Mouse (Mus musculus): ENCODE measurements around the gene Mlec. TPM values are rescaled to one million over a fixed set of nuclear protein-coding genes. Genes with fewer than 3 reads are reported as not detected.

Gene Mlec
- polyA plus RNA-seq, 1 experiment from 2014 or later: 36.6 TPM

DNA sequence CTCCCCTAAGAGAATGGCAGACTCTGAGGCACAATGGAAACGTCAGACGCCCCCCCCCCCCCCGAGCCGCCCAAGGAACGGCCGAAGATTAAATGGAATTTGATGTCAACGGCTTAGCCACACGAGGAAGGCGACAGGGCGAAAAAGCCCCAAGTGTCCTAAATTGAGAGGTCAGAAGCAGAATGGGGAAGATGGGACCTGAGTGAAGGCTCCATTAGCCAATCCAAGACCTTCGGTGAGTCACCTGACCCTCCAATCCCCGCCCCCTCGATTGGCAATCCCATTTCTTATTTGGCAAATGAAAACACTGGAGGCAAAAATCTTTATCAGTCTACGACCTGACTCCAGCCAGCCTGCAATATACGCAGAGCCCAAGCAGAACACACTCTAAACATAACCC, 26.7 kb upstream of the Mlec start:
- Histone ChIP-seq H3K36me3 (replicated peaks; ENCODE audit: control insufficient read depth, insufficient read depth, low read depth, low read length) (no peaks in the 10 kb centered on the region), H3K4me1 (ENCODE audit: control insufficient read depth, insufficient read depth, low read length) (no peaks in the 10 kb centered on the region), H3K4me3 (ENCODE audit: low read depth, low read length) (no peak overlapping the region), H3K27me3 (ENCODE audit: control insufficient read depth, insufficient read depth, low read length) (peaks cover 3% of the 10 kb centered on the region), H3K27ac (replicated peaks; ENCODE audit: low read depth, low read length) (no peak overlapping the region), H3K9ac (replicated peaks; ENCODE audit: low read length) (no peak overlapping the region), H3K9me3 (replicated peaks; ENCODE audit: control insufficient read depth, low read length) (no peaks in the 10 kb centered on the region), H3K4me2 (ENCODE audit: low read depth, low read length) (no peak overlapping the region)
- ATAC-seq (replicated peaks; ENCODE audit: insufficient number of reproducible peaks, low FRiP score, low TSS enrichment, low read depth) (no peak), DNase-seq (ENCODE audit: low spot score) (no peak)
- WGBS: 24% methylated on average over 15 of the region's 15 CpGs

DNA sequence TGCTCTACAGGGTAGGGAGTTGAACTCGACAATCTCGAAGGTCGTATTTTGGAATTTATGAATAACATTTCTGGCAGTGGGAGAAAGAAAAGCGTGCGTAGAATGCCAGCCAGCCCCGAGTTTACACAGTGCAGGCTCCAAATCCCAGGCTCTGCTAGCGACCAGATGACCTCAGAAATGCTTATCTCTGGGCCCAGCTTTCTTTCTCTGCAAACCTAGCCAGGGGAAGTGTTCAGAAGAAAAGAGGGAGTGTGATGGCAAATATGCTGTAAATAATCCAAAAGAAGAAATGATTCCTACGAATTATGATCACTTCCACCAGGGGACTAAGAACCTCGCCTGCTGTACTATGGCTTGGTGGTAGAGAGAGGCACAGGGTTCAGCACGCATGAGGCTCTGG, 25.5 kb upstream of the Mlec start:
- H3K36me3 ChIP-seq (replicated peaks; ENCODE audit: control insufficient read depth, insufficient read depth, low read depth, low read length): no peaks in the 10 kb centered on the region
- no peak for ATAC-seq (replicated peaks; ENCODE audit: insufficient number of reproducible peaks, low FRiP score, low TSS enrichment, low read depth)
- 79% methylated on average over 10 of the region's 10 CpGs for WGBS
- no peak overlapping the region for H3K4me2 ChIP-seq (ENCODE audit: low read depth, low read length)
- no peak overlapping the region for H3K27ac ChIP-seq (replicated peaks; ENCODE audit: low read depth, low read length)
- no peaks in the 10 kb centered on the region for H3K4me1 ChIP-seq (ENCODE audit: control insufficient read depth, insufficient read depth, low read length)
- no peak overlapping the region for H3K4me3 ChIP-seq (ENCODE audit: low read depth, low read length)
- H3K9me3 ChIP-seq (replicated peaks; ENCODE audit: control insufficient read depth, low read length): no peaks in the 10 kb centered on the region
- H3K27me3 ChIP-seq (ENCODE audit: control insufficient read depth, insufficient read depth, low read length): no peaks in the 10 kb centered on the region
- DNase-seq (ENCODE audit: low spot score): no peak
- H3K9ac ChIP-seq (replicated peaks; ENCODE audit: low read length): no peak overlapping the region

DNA sequence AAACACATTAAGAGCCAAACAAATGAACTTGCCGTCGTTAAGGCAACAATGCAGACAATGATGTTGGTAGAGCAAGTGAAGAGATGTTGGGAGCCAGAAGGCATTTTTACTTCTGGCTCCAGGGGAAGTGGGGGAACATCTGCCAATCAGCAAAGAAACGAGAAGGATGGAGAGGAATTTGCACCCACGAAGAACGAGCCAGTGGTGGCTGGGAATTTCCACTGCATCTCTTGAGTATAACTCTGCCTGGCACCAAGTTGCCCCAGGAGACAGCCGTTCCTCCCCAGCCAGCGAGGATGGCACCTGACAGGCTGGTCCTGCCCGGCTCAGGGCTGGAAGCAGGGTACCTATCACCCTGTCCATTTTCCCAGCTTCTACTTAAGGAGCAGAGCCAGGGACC, 24.9 kb upstream of the Mlec start:
- DNase-seq (ENCODE audit: low spot score): no peak
- no peaks in the 10 kb centered on the region for H3K36me3 ChIP-seq (replicated peaks; ENCODE audit: control insufficient read depth, insufficient read depth, low read depth, low read length)
- 82% methylated on average over 8 of the region's 8 CpGs for WGBS
- H3K4me1 ChIP-seq (ENCODE audit: control insufficient read depth, insufficient read depth, low read length): no peaks in the 10 kb centered on the region
- no peaks in the 10 kb centered on the region for H3K9me3 ChIP-seq (replicated peaks; ENCODE audit: control insufficient read depth, low read length)
- H3K4me3 ChIP-seq (ENCODE audit: low read depth, low read length): no peak overlapping the region
- no peak overlapping the region for H3K4me2 ChIP-seq (ENCODE audit: low read depth, low read length)
- no peak for ATAC-seq (replicated peaks; ENCODE audit: insufficient number of reproducible peaks, low FRiP score, low TSS enrichment, low read depth)
- H3K27me3 ChIP-seq (ENCODE audit: control insufficient read depth, insufficient read depth, low read length): no peaks in the 10 kb centered on the region
- H3K9ac ChIP-seq (replicated peaks; ENCODE audit: low read length): no peak overlapping the region
- H3K27ac ChIP-seq (replicated peaks; ENCODE audit: low read depth, low read length): no peak overlapping the region

DNA sequence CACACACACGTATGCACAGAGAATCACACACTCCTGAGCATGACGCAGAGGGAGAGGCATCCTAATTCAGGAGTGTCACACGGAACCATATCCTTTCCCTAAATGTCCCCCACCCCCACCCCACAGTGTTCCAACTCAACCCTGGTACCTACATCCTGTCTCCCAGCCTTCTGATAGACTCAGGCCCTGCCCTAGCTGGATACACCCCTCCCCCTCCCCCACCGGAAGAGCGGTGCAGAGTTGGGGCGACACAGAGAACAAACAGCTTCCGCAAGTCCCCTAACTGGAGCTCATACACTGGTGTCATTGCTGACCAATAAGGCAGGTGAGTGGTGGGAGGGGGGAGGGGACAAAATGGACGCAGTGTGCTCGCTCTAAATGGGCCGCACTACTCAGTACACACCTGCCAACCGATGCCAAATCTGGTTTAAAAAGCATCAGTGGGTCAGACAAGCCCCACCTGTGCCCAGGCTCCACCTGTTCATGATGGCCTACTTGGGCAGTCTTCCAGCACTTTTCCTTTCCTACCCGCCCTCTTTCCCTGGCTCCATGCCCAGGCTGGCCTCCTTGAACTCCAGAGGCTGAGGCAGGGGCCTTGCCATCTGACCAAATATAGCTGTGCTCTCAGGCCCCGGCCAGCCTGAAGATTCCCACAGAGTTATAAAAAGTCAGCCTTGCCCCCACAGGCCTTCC, 23.4 kb upstream of the Mlec start:
- 83% methylated on average over 13 of the region's 13 CpGs for WGBS
- Histone ChIP-seq H3K4me2 (ENCODE audit: low read depth, low read length) (no peak overlapping the region), H3K4me1 (ENCODE audit: control insufficient read depth, insufficient read depth, low read length) (no peaks in the 10 kb centered on the region), H3K4me3 (ENCODE audit: low read depth, low read length) (no peak overlapping the region), H3K27ac (replicated peaks; ENCODE audit: low read depth, low read length) (no peak overlapping the region), H3K9me3 (replicated peaks; ENCODE audit: control insufficient read depth, low read length) (no peaks in the 10 kb centered on the region), H3K9ac (replicated peaks; ENCODE audit: low read length) (no peak overlapping the region), H3K36me3 (replicated peaks; ENCODE audit: control insufficient read depth, insufficient read depth, low read depth, low read length) (no peaks in the 10 kb centered on the region), H3K27me3 (ENCODE audit: control insufficient read depth, insufficient read depth, low read length) (no peaks in the 10 kb centered on the region)
- DNase-seq (ENCODE audit: low spot score) (no peak), ATAC-seq (replicated peaks; ENCODE audit: insufficient number of reproducible peaks, low FRiP score, low TSS enrichment, low read depth) (no peak)

DNA sequence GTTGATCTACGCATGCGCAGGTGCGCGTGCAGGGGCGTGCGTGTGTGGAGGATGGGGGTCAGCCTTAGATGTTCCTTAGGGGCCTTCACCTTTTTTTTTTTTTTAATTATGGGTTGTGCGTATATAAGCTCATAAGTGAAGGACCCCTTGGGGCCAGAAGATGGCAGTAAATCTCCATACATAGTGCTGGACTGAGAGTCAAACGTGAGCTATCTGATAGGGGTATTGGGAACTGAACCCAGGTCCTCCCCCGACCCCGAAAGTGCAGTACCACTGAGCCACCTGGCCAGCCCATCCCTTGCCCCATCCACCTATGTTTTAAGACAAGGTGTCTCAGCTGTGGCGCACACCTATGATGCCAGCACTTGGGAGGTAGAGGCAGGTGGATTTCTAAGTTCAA, 21.6 kb upstream of the Mlec start:
- H3K36me3 ChIP-seq (replicated peaks; ENCODE audit: control insufficient read depth, insufficient read depth, low read depth, low read length): no peaks in the 10 kb centered on the region
- no peak overlapping the region for H3K4me3 ChIP-seq (ENCODE audit: low read depth, low read length)
- DNase-seq (ENCODE audit: low spot score) (no peak), ATAC-seq (replicated peaks; ENCODE audit: insufficient number of reproducible peaks, low FRiP score, low TSS enrichment, low read depth) (no peak)
- H3K27ac ChIP-seq (replicated peaks; ENCODE audit: low read depth, low read length): no peak overlapping the region
- no peaks in the 10 kb centered on the region for H3K27me3 ChIP-seq (ENCODE audit: control insufficient read depth, insufficient read depth, low read length)
- no peaks in the 10 kb centered on the region for H3K4me1 ChIP-seq (ENCODE audit: control insufficient read depth, insufficient read depth, low read length)
- 92% methylated on average over 11 of the region's 11 CpGs for WGBS
- no peak overlapping the region for H3K9ac ChIP-seq (replicated peaks; ENCODE audit: low read length)
- no peaks in the 10 kb centered on the region for H3K9me3 ChIP-seq (replicated peaks; ENCODE audit: control insufficient read depth, low read length)
- no peak overlapping the region for H3K4me2 ChIP-seq (ENCODE audit: low read depth, low read length)

DNA sequence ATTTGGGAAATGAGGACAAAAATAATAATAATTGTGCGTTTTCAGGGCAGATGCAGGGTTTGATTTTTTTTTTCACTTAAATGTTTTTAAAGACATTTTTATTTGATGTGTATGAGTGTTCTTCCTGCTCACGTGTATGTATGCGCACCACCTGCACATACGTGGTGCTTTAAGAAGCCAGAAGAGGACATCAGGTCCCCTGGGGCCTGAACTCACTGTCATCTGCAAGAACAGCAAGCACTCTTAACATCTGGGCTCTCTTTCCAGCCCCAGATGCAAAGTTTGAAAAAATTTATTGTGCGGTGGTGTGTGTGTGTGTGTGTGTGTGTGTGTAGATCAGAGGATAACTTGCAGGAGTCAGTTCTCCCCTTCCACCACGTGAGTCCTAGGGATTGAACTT, 19.9 kb upstream of the Mlec start:
- Histone ChIP-seq H3K4me1 (ENCODE audit: control insufficient read depth, insufficient read depth, low read length) (no peaks in the 10 kb centered on the region), H3K36me3 (replicated peaks; ENCODE audit: control insufficient read depth, insufficient read depth, low read depth, low read length) (no peaks in the 10 kb centered on the region), H3K4me3 (ENCODE audit: low read depth, low read length) (no peak overlapping the region), H3K27ac (replicated peaks; ENCODE audit: low read depth, low read length) (no peak overlapping the region), H3K27me3 (ENCODE audit: control insufficient read depth, insufficient read depth, low read length) (no peaks in the 10 kb centered on the region), H3K4me2 (ENCODE audit: low read depth, low read length) (no peak overlapping the region), H3K9me3 (replicated peaks; ENCODE audit: control insufficient read depth, low read length) (no peaks in the 10 kb centered on the region), H3K9ac (replicated peaks; ENCODE audit: low read length) (no peak overlapping the region)
- WGBS: 79% methylated on average over 6 of the region's 6 CpGs
- ATAC-seq (replicated peaks; ENCODE audit: insufficient number of reproducible peaks, low FRiP score, low TSS enrichment, low read depth): no peak
- DNase-seq (ENCODE audit: low spot score): no peak

DNA sequence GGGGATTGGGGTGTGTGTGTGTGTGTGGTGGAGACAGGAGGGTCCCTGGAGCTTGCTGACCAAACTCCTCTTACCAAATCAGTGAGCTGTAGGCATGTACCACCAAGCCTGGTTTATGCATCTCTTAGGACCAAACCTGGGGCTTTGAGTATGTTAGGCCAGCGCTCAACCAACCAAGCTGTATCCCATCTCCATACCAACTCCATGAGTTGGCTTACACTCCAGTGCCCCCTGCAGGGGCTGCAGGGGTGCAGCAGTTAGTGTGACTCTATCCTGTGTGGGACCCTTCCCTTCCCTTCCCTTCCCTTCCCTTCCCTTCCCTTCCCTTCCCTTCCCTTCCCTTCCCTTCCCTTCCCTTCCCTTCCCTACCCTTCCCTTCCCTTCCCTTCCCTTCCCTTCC, 16.6 kb upstream of the Mlec start:
- no peak for ATAC-seq (replicated peaks; ENCODE audit: insufficient number of reproducible peaks, low FRiP score, low TSS enrichment, low read depth)
- no peak for DNase-seq (ENCODE audit: low spot score)
- WGBS: 100% methylated on average over 1 of the region's 1 CpGs
- Histone ChIP-seq H3K4me1 (ENCODE audit: control insufficient read depth, insufficient read depth, low read length) (no peaks in the 10 kb centered on the region), H3K9ac (replicated peaks; ENCODE audit: low read length) (no peak overlapping the region), H3K4me2 (ENCODE audit: low read depth, low read length) (no peak overlapping the region), H3K9me3 (replicated peaks; ENCODE audit: control insufficient read depth, low read length) (no peaks in the 10 kb centered on the region), H3K27ac (replicated peaks; ENCODE audit: low read depth, low read length) (no peak overlapping the region), H3K36me3 (replicated peaks; ENCODE audit: control insufficient read depth, insufficient read depth, low read depth, low read length) (no peaks in the 10 kb centered on the region), H3K27me3 (ENCODE audit: control insufficient read depth, insufficient read depth, low read length) (no peaks in the 10 kb centered on the region), H3K4me3 (ENCODE audit: low read depth, low read length) (no peak overlapping the region)

DNA sequence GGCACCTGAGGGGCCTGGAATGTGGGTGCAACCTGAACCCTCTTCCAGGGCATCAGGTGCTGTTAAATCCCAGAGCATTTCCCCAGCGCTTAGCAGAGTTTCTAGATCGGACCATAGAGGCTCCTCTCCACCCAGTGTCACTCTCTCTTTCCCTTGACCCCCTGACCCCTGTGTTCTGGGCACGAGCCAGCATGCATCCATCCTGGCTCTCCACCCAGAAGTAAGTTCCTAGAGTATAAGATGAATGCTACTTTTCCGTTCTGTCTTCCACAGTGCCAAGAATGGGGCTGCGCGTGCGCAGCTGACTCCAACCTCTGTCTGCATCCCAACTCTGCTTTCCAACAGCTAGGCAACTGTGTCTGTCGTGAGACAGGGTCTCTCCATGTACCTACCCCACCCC, 12.2 kb upstream of the Mlec start:
- 79% methylated on average over 8 of the region's 8 CpGs for WGBS
- Histone ChIP-seq H3K4me1 (ENCODE audit: control insufficient read depth, insufficient read depth, low read length) (no peaks in the 10 kb centered on the region), H3K9me3 (replicated peaks; ENCODE audit: control insufficient read depth, low read length) (no peaks in the 10 kb centered on the region), H3K27ac (replicated peaks; ENCODE audit: low read depth, low read length) (no peak overlapping the region), H3K4me3 (ENCODE audit: low read depth, low read length) (no peak overlapping the region), H3K27me3 (ENCODE audit: control insufficient read depth, insufficient read depth, low read length) (no peaks in the 10 kb centered on the region), H3K36me3 (replicated peaks; ENCODE audit: control insufficient read depth, insufficient read depth, low read depth, low read length) (no peaks in the 10 kb centered on the region), H3K4me2 (ENCODE audit: low read depth, low read length) (no peak overlapping the region), H3K9ac (replicated peaks; ENCODE audit: low read length) (no peak overlapping the region)
- no peak for ATAC-seq (replicated peaks; ENCODE audit: insufficient number of reproducible peaks, low FRiP score, low TSS enrichment, low read depth)
- no peak for DNase-seq (ENCODE audit: low spot score)
